Mouse (Mus musculus): ENCODE data around the gene Klhdc4.

The Klhdc4 gene

GRCm38 (mm10) chr8:121749501-121749900 lies 79.9 kb downstream of the Klhdc4 start:
- DNase-seq (ENCODE audit: low spot score): no peak

Measured in ovary, postnatal 14 days (tissue).